Mouse (Mus musculus): ENCODE measurements at regions not wholly inside any gene's neighbourhood (a gene's known extent, or its start where the extent isn't known, plus 50 kb on each side); places are given as distances from the start of the nearest gene placed in this dataset.

DNA sequence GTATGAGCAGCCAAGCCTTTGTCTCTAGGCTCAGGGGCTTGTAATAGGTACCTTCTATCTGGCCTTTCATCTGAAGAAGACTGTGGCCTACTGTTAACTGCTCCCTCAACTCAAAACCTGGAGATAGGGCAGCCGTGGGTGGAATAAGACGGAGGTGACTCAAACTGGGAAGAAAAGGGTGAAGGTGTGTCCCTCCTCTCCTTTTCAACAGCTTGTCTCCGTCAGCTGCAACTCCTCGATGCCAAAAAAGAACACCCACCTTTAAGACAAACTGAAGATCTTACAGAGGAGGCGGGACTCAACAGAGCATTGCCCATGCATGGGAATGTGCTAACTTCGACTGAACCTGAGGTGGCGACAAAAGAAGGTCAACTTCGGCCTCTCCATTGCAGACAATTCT, 411.7 kb upstream of the Jarid2 start:
- no peaks in the 10 kb centered on the region for H3K4me1 ChIP-seq
- no peak overlapping the region for H3K4me3 ChIP-seq
- H3K27me3 ChIP-seq, result no peaks in the 10 kb centered on the region
- no peak overlapping the region for H3K4me2 ChIP-seq (replicated peaks)
- 86% methylated on average over 8 of the region's 8 CpGs for WGBS
- no peak overlapping the region for H3K9ac ChIP-seq
- no peak for ATAC-seq (ENCODE audit: insufficient number of reproducible peaks, insufficient read depth, low FRiP score, low TSS enrichment)
- H3K36me3 ChIP-seq, result no peaks in the 10 kb centered on the region
- no peak overlapping the region for H3K27ac ChIP-seq
- H3K9me3 ChIP-seq, result no peaks in the 10 kb centered on the region

DNA sequence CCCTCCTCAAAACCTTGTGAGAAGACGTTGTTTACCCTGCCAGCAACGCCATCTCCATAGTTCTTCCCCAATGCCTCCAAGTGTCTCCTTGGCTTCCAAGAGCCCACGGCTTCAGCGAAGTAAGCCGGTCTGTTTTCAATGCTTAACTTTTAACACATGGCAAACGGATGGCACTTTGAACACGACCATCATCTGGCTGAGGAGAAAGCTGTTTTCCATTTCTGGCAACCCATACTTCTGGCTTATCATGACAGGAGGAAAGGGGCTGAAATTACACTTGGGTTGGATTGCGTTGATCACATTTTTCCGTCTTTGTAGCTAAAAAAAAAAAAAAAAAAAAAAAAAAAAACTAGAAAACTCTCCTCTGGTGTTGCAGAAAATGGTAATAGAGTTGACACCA, 410.2 kb upstream of the Jarid2 start:
- Histone ChIP-seq H3K4me2 (replicated peaks) (no peak overlapping the region), H3K36me3 (no peaks in the 10 kb centered on the region), H3K9me3 (no peaks in the 10 kb centered on the region), H3K27ac (no peak overlapping the region), H3K4me1 (no peaks in the 10 kb centered on the region), H3K27me3 (no peaks in the 10 kb centered on the region), H3K4me3 (no peak overlapping the region), H3K9ac (no peak overlapping the region)
- 54% methylated on average over 9 of the region's 9 CpGs for WGBS
- ATAC-seq (ENCODE audit: insufficient number of reproducible peaks, insufficient read depth, low FRiP score, low TSS enrichment), result no peak

- Histone ChIP-seq H3K9me3 (no peaks in the 10 kb centered on the region), H3K27ac (no peak overlapping the region), H3K27me3 (no peaks in the 10 kb centered on the region), H3K4me3 (no peak overlapping the region), H3K4me2 (replicated peaks) (no peak overlapping the region), H3K4me1 (no peaks in the 10 kb centered on the region), H3K36me3 (no peaks in the 10 kb centered on the region), H3K9ac (no peak overlapping the region)
- no peak for ATAC-seq (ENCODE audit: insufficient number of reproducible peaks, insufficient read depth, low FRiP score, low TSS enrichment)
- WGBS, result 88% methylated on average over 9 of the region's 9 CpGs
Measured at GRCm38 (mm10) chr13:44319511-44319910, 409.8 kb upstream of the Jarid2 start.

- Histone ChIP-seq H3K27me3 (no peaks in the 10 kb centered on the region), H3K9me3 (no peaks in the 10 kb centered on the region), H3K36me3 (no peaks in the 10 kb centered on the region), H3K27ac (no peak overlapping the region), H3K4me1 (no peaks in the 10 kb centered on the region), H3K4me2 (replicated peaks) (no peak overlapping the region), H3K4me3 (no peak overlapping the region), H3K9ac (no peak overlapping the region)
- ATAC-seq (ENCODE audit: insufficient number of reproducible peaks, insufficient read depth, low FRiP score, low TSS enrichment), result no peak
- 88% methylated on average over 4 of the region's 4 CpGs for WGBS
Measured at GRCm38 (mm10) chr13:44320311-44320710, 409.0 kb upstream of the Jarid2 start.

- Histone ChIP-seq H3K9ac (no peak overlapping the region), H3K4me1 (no peaks in the 10 kb centered on the region), H3K4me2 (replicated peaks) (no peak overlapping the region), H3K27me3 (no peaks in the 10 kb centered on the region), H3K36me3 (no peaks in the 10 kb centered on the region), H3K9me3 (no peaks in the 10 kb centered on the region), H3K4me3 (no peak overlapping the region), H3K27ac (no peak overlapping the region)
- WGBS, result 74% methylated on average over 16 of the region's 16 CpGs
- ATAC-seq (ENCODE audit: insufficient number of reproducible peaks, insufficient read depth, low FRiP score, low TSS enrichment), result no peak
Measured at GRCm38 (mm10) chr13:44321009-44321596, 408.2 kb upstream of the Jarid2 start.

DNA sequence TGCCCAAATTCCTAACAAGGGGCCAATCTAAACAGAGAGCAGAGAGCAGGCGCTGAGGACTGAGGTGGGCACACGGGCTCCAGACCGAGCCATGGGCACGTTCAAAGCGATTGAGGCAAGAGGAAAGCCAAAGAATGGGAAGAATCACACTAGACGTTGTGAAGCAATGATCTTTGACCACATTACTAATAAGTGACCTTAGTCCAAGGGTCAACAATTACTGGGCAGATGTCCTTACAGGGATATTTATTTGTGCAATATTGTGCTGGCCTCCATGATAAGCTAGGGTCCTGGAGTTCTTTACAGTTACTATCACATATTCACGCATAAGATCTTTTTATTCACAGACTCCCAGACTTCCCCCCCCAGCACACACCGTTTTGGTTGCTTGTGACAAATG, 400.9 kb upstream of the Jarid2 start:
- Histone ChIP-seq H3K9ac (no peak overlapping the region), H3K4me1 (peaks cover 5% of the 10 kb centered on the region; the same call in 1 of the 2 replicates), H3K4me3 (no peak overlapping the region), H3K4me2 (replicated peaks) (no peak overlapping the region), H3K27me3 (no peaks in the 10 kb centered on the region), H3K9me3 (no peaks in the 10 kb centered on the region), H3K27ac (no peak overlapping the region), H3K36me3 (no peaks in the 10 kb centered on the region)
- WGBS, result 85% methylated on average over 8 of the region's 8 CpGs
- ATAC-seq (ENCODE audit: insufficient number of reproducible peaks, insufficient read depth, low FRiP score, low TSS enrichment), result no peak

DNA sequence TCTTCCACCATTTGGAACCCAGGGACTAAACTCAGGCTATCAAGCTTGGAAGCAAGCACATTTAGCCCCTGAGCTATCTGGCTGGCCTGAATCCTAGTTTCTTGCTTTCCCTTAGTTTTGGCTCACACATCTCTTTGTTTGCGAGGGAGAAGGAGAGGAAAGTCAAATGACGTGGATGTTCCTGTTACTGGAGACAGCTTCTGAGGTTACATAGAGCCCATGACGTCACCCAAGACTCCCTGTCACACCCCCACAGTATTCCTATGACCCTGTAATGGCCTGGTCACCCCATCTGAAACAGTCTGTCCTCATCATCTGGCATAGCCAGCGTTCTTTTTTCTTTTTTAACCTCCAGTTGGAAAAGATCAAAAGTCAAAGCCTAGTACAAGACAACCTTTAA, 400.1 kb upstream of the Jarid2 start:
- no peaks in the 10 kb centered on the region for H3K9me3 ChIP-seq
- no peak overlapping the region for H3K9ac ChIP-seq
- H3K27ac ChIP-seq, result no peak overlapping the region
- WGBS, result 41% methylated on average over 4 of the region's 4 CpGs
- no peak overlapping the region for H3K4me2 ChIP-seq (replicated peaks)
- H3K4me3 ChIP-seq, result no peak overlapping the region
- H3K27me3 ChIP-seq, result no peaks in the 10 kb centered on the region
- no peaks in the 10 kb centered on the region for H3K36me3 ChIP-seq
- peaks cover 5% of the 10 kb centered on the region; the same call in 1 of the 2 replicates for H3K4me1 ChIP-seq
- ATAC-seq (ENCODE audit: insufficient number of reproducible peaks, insufficient read depth, low FRiP score, low TSS enrichment), result no peak

DNA sequence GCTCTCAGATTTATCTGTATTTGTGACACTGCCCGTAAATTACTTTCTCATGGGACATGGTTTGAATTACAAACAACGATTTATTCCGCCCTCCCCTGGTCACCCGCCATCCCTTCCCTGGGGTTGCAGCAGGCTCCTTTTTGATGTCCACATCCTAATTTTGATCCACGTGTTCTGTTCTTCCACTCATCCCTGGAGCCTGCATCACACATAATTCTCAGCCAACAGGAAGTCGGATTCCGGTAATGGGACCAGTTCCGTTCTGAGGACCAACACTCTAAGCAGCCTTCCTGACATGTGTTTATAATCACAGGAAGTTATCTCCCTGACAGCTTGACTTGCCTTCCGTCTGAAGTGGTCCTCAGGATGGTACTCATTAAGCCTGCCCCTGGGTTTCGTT, 399.6 kb upstream of the Jarid2 start:
- Histone ChIP-seq H3K36me3 (no peaks in the 10 kb centered on the region), H3K27me3 (no peaks in the 10 kb centered on the region), H3K9ac (no peak overlapping the region), H3K27ac (no peak overlapping the region), H3K9me3 (no peaks in the 10 kb centered on the region), H3K4me1 (peaks cover 5% of the 10 kb centered on the region; the same call in 1 of the 2 replicates), H3K4me3 (no peak overlapping the region), H3K4me2 (replicated peaks) (no peak overlapping the region)
- no peak for ATAC-seq (ENCODE audit: insufficient number of reproducible peaks, insufficient read depth, low FRiP score, low TSS enrichment)
- WGBS, result 26% methylated on average over 10 of the region's 10 CpGs

DNA sequence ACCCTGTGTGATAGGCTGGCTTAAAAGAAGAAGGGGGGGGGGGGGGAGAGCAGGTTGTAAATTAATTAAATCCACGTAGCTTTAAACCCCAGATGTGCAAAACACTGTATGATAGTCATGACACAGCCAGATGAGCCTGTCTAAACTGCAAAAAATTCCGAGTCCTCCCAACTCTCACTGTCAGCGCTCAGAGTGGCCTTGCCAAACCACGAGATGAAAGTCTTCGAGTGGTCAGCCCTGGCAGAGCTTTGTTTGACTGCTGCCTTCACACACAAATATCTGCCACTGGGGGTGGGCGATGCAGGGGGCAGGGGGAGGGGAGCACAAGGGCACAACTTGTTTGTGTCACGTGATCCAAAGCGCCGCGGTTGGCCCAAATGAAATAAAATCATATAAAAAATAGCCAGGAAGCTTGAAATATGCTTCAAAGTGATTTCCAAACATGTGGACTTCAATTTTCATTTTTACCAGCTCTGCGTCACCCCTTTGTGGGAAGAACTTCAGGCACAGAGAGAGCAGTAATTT, 396.5 kb upstream of the Jarid2 start:
- 72% methylated on average over 11 of the region's 11 CpGs for WGBS
- no peak overlapping the region for H3K27ac ChIP-seq

DNA sequence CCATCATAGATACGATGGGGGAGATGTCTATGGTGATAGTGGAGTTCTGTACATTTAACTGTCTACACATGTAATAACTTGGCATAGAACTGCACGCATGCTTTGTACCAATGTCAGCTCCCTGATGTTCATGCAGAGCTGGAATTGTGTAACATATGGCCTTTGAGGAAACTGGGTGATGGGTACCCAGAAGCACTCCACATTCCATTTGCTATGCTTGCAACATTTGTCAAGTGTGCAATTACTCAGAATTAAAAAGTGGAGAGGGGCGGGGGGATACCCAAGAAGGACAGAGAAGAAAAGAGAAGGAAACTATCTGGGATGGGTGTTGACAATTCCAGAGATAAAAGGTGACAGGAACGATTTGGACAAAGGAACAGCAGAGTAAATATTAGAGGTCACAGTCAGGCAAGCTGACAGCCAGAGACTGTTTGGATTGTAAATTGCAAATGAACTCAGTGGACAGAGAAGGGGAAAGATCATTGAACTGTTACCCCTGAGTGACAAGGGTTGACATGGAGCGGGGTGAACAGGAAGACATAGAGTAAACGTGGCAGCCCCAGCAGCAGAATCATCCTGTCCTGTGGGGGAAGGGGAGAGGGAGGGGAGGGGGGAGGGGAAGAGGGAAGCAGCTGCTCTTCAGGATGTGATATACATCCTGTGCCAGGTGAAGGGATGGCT, 390.1 kb upstream of the Jarid2 start:
- H3K9me3 ChIP-seq, result no peaks in the 10 kb centered on the region
- no peak overlapping the region for H3K4me3 ChIP-seq
- no peak overlapping the region for H3K27ac ChIP-seq
- H3K9ac ChIP-seq, result no peak overlapping the region
- H3K4me2 ChIP-seq (replicated peaks), result no peak overlapping the region
- H3K36me3 ChIP-seq, result no peaks in the 10 kb centered on the region
- 0 out of 2 replicates have a peak, but pooled peaks cover 11% of the 10 kb centered on the region for H3K4me1 ChIP-seq
- no peaks in the 10 kb centered on the region for H3K27me3 ChIP-seq
- ATAC-seq (ENCODE audit: insufficient number of reproducible peaks, insufficient read depth, low FRiP score, low TSS enrichment), result no peak
- 32% methylated on average over 6 of the region's 6 CpGs for WGBS

More for the DNA sequence above, 396.5 kb upstream of the Jarid2 start:
- Histone ChIP-seq H3K36me3 (no peaks in the 10 kb centered on the region), H3K4me1 (peaks cover 5% of the 10 kb centered on the region; the same call in 1 of the 2 replicates), H3K4me3 (no peak overlapping the region), H3K4me2 (replicated peaks) (no peak overlapping the region), H3K9ac (no peak overlapping the region), H3K9me3 (no peaks in the 10 kb centered on the region), H3K27me3 (no peaks in the 10 kb centered on the region)
- no peak for ATAC-seq (ENCODE audit: insufficient number of reproducible peaks, insufficient read depth, low FRiP score, low TSS enrichment)

- Histone ChIP-seq H3K9ac (no peak overlapping the region), H3K36me3 (no peaks in the 10 kb centered on the region), H3K27me3 (no peaks in the 10 kb centered on the region), H3K9me3 (no peaks in the 10 kb centered on the region), H3K4me2 (replicated peaks) (no peak overlapping the region), H3K4me1 (peaks cover 11% of the 10 kb centered on the region; the same call in 1 of the 2 replicates), H3K4me3 (no peak overlapping the region), H3K27ac (no peak overlapping the region)
- 82% methylated on average over 6 of the region's 6 CpGs for WGBS
- ATAC-seq (ENCODE audit: insufficient number of reproducible peaks, insufficient read depth, low FRiP score, low TSS enrichment), result no peak
Measured at GRCm38 (mm10) chr13:44345094-44345493, 384.2 kb upstream of the Jarid2 start.

DNA sequence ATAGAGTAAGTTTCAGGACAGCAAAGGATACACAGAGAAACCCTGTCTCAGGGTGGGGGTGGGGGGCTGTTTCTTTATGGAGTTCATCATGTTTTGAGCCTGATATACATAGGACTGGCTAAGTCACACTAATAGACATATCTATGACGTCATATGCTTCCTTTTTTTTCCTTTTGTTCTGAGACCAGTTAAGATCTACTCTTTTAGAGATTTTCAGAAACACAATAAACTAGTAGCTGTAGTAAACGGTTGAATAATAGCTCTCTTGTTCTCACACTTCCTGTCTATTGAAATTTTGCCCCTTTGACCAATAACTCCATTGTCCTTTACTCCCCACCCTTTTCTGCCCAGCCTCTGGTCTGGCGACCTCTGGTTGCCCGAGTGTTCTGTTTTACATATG, 382.6 kb upstream of the Jarid2 start:
- no peak overlapping the region for H3K4me3 ChIP-seq
- no peaks in the 10 kb centered on the region for H3K27me3 ChIP-seq
- WGBS, result 51% methylated on average over 4 of the region's 4 CpGs
- H3K9ac ChIP-seq, result no peak overlapping the region
- ATAC-seq (ENCODE audit: insufficient number of reproducible peaks, insufficient read depth, low FRiP score, low TSS enrichment), result no peak
- H3K4me1 ChIP-seq, result peaks cover 11% of the 10 kb centered on the region; the same call in 1 of the 2 replicates
- no peaks in the 10 kb centered on the region for H3K9me3 ChIP-seq
- no peak overlapping the region for H3K4me2 ChIP-seq (replicated peaks)
- H3K36me3 ChIP-seq, result no peaks in the 10 kb centered on the region
- H3K27ac ChIP-seq, result no peak overlapping the region

Data from embryonic facial prominence, embryonic 12.5 days (tissue).